Mouse (Mus musculus) large intestine, adult 2 months (tissue): Measurements from ENCODE around the gene Mbl2. TPM values are rescaled to one million over a fixed set of nuclear protein-coding genes. Genes with fewer than 3 reads are reported as not detected.

Experiments
- DNase-seq: peaks from one replicate; pipeline ENCODE4 v3.0.0-alpha.2; 2012; ENCODE audit warnings: low read depth, low spot score
- WGBS: fragments of 180-500 bp; shearing (Covaris S2); methylation state at CpG from one replicate; pipeline ENCODE4 v1.1.7; 2018; 5-methylcytosine and 5-hydroxymethylcytosine counted together
- polyA plus RNA-seq: library from polyadenylated mRNA; depleted of rRNA; stranded (reverse); fragments of >200 nt; gene quantifications from 2 replicates; pipeline ENCODE4 v1.2.3, GENCODE M21; 2012; rRNA removed

Mbl2 gene
- polyA plus RNA-seq, 1 experiment = 0.12 TPM

GRCm38 (mm10) chr19:30287899-30288490 is 55.3 kb downstream of the Mbl2 start:
- 75% methylated on average over 6 of the region's 6 CpGs for WGBS

More at GRCm38 (mm10) chr19:30287899-30288490, 55.3 kb downstream of the Mbl2 start:
- DNase-seq = no peak

Other genes with a start within 250 kb of the Mbl2 start
- gene Trpd52l3, start 229.2 kb upstream of the Mbl2 start, polyA plus RNA-seq = not detected in 2 replicates
- 22.1 and 24.9 TPM in 2 replicates for gene Uhrf2, start 202.4 kb upstream of the Mbl2 start, polyA plus RNA-seq
- gene Gldc, start 57.5 kb upstream of the Mbl2 start, polyA plus RNA-seq = 0.05 and 0.15 TPM in 2 replicates